Mouse (Mus musculus) kidney, adult 10 weeks (tissue): ENCODE results near the gene Zbtb37. TPM values are rescaled to one million over a fixed set of nuclear protein-coding genes. Genes with fewer than 3 reads are reported as not detected.

Source experiments
- polyA plus RNA-seq: library from polyadenylated mRNA; stranded (reverse); fragments of 350-450 nt; fragmentation: Illumina TruSeq; extraction: RNeasy Lipid Tissue Mini Kit (QIAGEN cat#74804); gene quantifications from one replicate; pipeline ENCODE4 v1.2.3, GENCODE M21; 2014; ENCODE audit warnings: low read depth, low replicate concordance

The Zbtb37 gene
- polyA plus RNA-seq: 8.9 TPM

GRCm38 (mm10) chr1:161034435-161035280 lies at the start of gene Zbtb37:
Gene Zbtb37, minus strand, starts transcription at chr1:161034849.

GRCm38 (mm10) chr1:161070352-161071271 lies 36.0 kb upstream of the Zbtb37 start, which contains the start of the genes Dars2 and Cenpl:
Gene Dars2, minus strand, starts transcription at chr1:161070658.
Gene Cenpl, plus strand, starts transcription at chr1:161070713.

GRCm38 (mm10) chr1:160978071-160978735 lies 56.4 kb downstream of the Zbtb37 start, which contains the start of gene Serpinc1:
Gene Serpinc1, plus strand, starts transcription at chr1:160978585.

Other genes with a start within 250 kb of the Zbtb37 start
- gene Rabgap1l, start 241.6 kb downstream of the Zbtb37 start, polyA plus RNA-seq: 121 TPM
- gene Rc3h1, start 128.4 kb downstream of the Zbtb37 start, polyA plus RNA-seq: 30.2 TPM
- 1.3 TPM for gene Serpinc1, start 56.3 kb downstream of the Zbtb37 start, polyA plus RNA-seq
- gene Dars2, start 35.8 kb upstream of the Zbtb37 start, polyA plus RNA-seq: 21.5 TPM
- gene Cenpl, start 35.9 kb upstream of the Zbtb37 start, polyA plus RNA-seq: 11.1 TPM
- 21.9 TPM for gene Klhl20, start 96.7 kb upstream of the Zbtb37 start, polyA plus RNA-seq
- 4.2 TPM for gene Ankrd45, start 107.8 kb upstream of the Zbtb37 start, polyA plus RNA-seq
- gene Tex50, start 124.5 kb upstream of the Zbtb37 start, polyA plus RNA-seq: not detected
- 199 TPM for gene Prdx6, start 216.4 kb upstream of the Zbtb37 start, polyA plus RNA-seq